Comparison of ENCODE assay signal across 24 mouse cellular contexts in the genomic region with DNA sequence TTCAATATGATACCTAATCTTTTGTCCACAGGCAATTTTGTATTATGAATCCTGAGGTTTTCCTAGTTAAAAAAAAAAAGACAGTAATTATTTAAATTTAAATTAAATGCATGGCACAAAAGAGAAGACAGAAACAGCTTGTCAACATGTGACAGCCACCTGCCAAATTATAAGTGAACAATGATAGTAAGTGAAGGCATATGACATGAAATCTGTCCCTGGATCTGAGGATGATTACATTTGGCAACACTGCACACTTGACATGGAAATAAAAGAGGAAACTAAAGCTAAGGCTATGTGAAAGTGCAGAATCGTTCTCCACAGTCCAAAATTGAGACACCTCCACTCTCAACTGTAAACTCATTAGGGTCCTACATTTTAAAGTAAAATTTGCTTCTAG.
DNase-seq lines count a peak whose midpoint lies in the region; ATAC-seq lines count a peak whose summit lies in the region.
"Had no signal": no experiment of that assay in that cellular context is flagged by ENCODE, and none has a peak within 500 bp of the region (broad histone marks: within the 10 kb centered on the region; RNA-seq: fewer than 3 reads in every experiment).

No protein-coding gene starts in this region.

- ATAC-seq in forebrain, embryonic 14.5 days, result no peak
- ATAC-seq: intestine, postnatal 0 days; Patski had no signal

- peak; percentile 66 for DNase-seq in forebrain, embryonic 14.5 days (ENCODE audit: low spot score)
- no peak for DNase-seq in forebrain, embryonic 10.5 days (ENCODE audit: extremely low spot score, low spot score)
- peak; percentile 4 to 67 for DNase-seq in layer of hippocampus, adult 18-20 months (ENCODE audit: low spot score in 2 of 2)
- DNase-seq in layer of hippocampus, postnatal 36 days, result no peak
- DNase-seq in brain, embryonic 18.5 days (ENCODE audit: low read depth, low spot score), result peak; percentile 37
- peak; percentile 25 for DNase-seq in layer of hippocampus, adult 9-11 months
- no peak for DNase-seq in gastrocnemius, postnatal 10 days
- DNase-seq: adrenal gland, postnatal 10 days; adrenal gland, postnatal 36 days; B cell, adult 2 months; cerebellum, adult 18-20 months; cerebellum, adult 9-10 months; cerebellum, postnatal 14 days; gastrocnemius, postnatal 36 days; heart, adult 2 months; heart, postnatal 14 days; heart, postnatal 4 days had no signal

- 32% methylated on average over 1 of the region's 1 CpGs for WGBS in forebrain, embryonic 14.5 days
- 69% methylated on average over 1 of the region's 1 CpGs for WGBS in forebrain, embryonic 10.5 days

- H3K36me3 ChIP-seq in forebrain, embryonic 14.5 days (ENCODE audit: control insufficient read depth, insufficient read depth, low read length), result no peaks in the 10 kb centered on the region
- H3K36me3 ChIP-seq in forebrain, embryonic 10.5 days (replicated peaks), result no peaks in the 10 kb centered on the region
- H3K36me3 ChIP-seq: G1E; heart, embryonic 10.5 days; heart, embryonic 13.5 days; hindbrain, embryonic 15.5 days had no signal

- H3K27ac ChIP-seq in forebrain, embryonic 14.5 days (ENCODE audit: low read depth, low read length), result no peak overlapping the region
- H3K27ac ChIP-seq in forebrain, embryonic 10.5 days, result no peak overlapping the region
- H3K27ac ChIP-seq: heart, adult 2 months; heart, embryonic 10.5 days; heart, embryonic 13.5 days; hindbrain, embryonic 15.5 days had no signal

- no peak overlapping the region for H3K9ac ChIP-seq in forebrain, embryonic 14.5 days (ENCODE audit: low read length)
- H3K9ac ChIP-seq: heart, embryonic 13.5 days; hindbrain, embryonic 15.5 days had no signal

- H3K4me3 ChIP-seq in forebrain, embryonic 14.5 days (ENCODE audit: low read depth, low read length), result no peak overlapping the region
- H3K4me3 ChIP-seq in forebrain, embryonic 10.5 days, result no peak overlapping the region
- H3K4me3 ChIP-seq: heart, adult 2 months; heart, embryonic 10.5 days; heart, embryonic 13.5 days; hindbrain, embryonic 15.5 days had no signal

- H3K4me2 ChIP-seq in forebrain, embryonic 14.5 days (ENCODE audit: low read length), result no peak overlapping the region
- H3K4me2 ChIP-seq: heart, embryonic 13.5 days; hindbrain, embryonic 15.5 days had no signal

- no peaks in the 10 kb centered on the region for H3K9me3 ChIP-seq in forebrain, embryonic 14.5 days (replicated peaks; ENCODE audit: control insufficient read depth, low read length)
- H3K9me3 ChIP-seq in forebrain, embryonic 10.5 days, result no peaks in the 10 kb centered on the region
- H3K9me3 ChIP-seq: heart, embryonic 10.5 days; hindbrain, embryonic 15.5 days had no signal

- no peaks in the 10 kb centered on the region for H3K4me1 ChIP-seq in forebrain, embryonic 14.5 days (ENCODE audit: control insufficient read depth, insufficient read depth, low read length)
- H3K4me1 ChIP-seq in forebrain, embryonic 10.5 days, result no peaks in the 10 kb centered on the region
- H3K4me1 ChIP-seq: heart, embryonic 10.5 days; heart, embryonic 13.5 days; hindbrain, embryonic 15.5 days had no signal

- H3K27me3 ChIP-seq in forebrain, embryonic 14.5 days (replicated peaks; ENCODE audit: control insufficient read depth, insufficient read depth, low read length), result no peaks in the 10 kb centered on the region
- no peaks in the 10 kb centered on the region for H3K27me3 ChIP-seq in forebrain, embryonic 10.5 days (ENCODE audit: poor library complexity, severe bottlenecking)
- H3K27me3 ChIP-seq: CH12.LX; heart, embryonic 13.5 days; hindbrain, embryonic 15.5 days; Patski had no signal

Comparison
In these comparisons a context has a peak if more than half of its experiments do, and no peak if none do; other contexts are left out.
1. DNase-seq: peak in forebrain, embryonic 14.5 days (single experiment), layer of hippocampus, adult 18-20 months (2 of 2), brain, embryonic 18.5 days (single experiment) and layer of hippocampus, adult 9-11 months (single experiment); none in forebrain, embryonic 10.5 days (single experiment), layer of hippocampus, postnatal 36 days (0 of 2) and gastrocnemius, postnatal 10 days (single experiment).